Mouse (Mus musculus): Measurements from ENCODE around the gene Ankrd55. TPM values are rescaled to one million over a fixed set of nuclear protein-coding genes. Genes with fewer than 3 reads are reported as not detected.
A peak's percentile ranks its signal among the peaks of the same experiment; 100 is the strongest.

Gene Ankrd55
- polyA plus RNA-seq, 1 experiment from 2014 or later, result 0.08 TPM

DNA sequence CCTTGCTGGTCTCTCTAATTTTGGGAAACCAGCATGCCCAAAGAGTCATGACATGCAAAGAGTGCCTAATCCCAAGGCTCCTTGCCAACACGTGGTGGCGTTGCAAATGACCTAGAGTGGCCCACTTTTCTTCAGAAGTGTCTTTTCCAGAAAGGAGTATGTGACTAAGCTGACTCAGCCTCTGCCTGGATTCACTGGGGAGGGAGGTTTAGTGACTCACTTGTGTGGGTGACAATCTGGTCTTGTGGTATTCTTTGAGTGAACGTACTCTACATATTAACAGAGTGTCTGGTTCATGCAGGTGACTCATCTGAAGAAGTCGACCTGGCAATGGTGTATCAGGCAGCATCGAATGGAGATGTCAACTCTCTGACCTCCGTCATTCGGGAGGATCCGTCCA lies 29.9 kb downstream of the Ankrd55 start:
- Histone ChIP-seq H3K36me3 (ENCODE audit: control insufficient read depth, insufficient read depth, low read length) (no peaks in the 10 kb centered on the region), H3K4me1 (replicated peaks; ENCODE audit: control insufficient read depth, insufficient read depth) (no peaks in the 10 kb centered on the region), H3K4me3 (ENCODE audit: low read depth, low read length) (no peak overlapping the region), H3K9me3 (ENCODE audit: control insufficient read depth, low read length) (no peaks in the 10 kb centered on the region), H3K27me3 (ENCODE audit: control insufficient read depth, insufficient read depth, low read length) (no peaks in the 10 kb centered on the region), H3K27ac (replicated peaks) (no peak overlapping the region), H3K9ac (ENCODE audit: low read length) (no peak overlapping the region), H3K4me2 (replicated peaks; ENCODE audit: low read depth) (no peak overlapping the region)
- TF ChIP-seq EP300 (optimal IDR thresholded peaks at IDR 0.05) (no peak), CTCF (IDR thresholded peaks at IDR 0.05; ENCODE audit: low read depth) (no peak)
- DNase-seq (ENCODE audit: low spot score) (no peak), ATAC-seq (ENCODE audit: low FRiP score, low TSS enrichment) (no peak)
- 76% methylated on average over 8 of the region's 8 CpGs for WGBS

DNA sequence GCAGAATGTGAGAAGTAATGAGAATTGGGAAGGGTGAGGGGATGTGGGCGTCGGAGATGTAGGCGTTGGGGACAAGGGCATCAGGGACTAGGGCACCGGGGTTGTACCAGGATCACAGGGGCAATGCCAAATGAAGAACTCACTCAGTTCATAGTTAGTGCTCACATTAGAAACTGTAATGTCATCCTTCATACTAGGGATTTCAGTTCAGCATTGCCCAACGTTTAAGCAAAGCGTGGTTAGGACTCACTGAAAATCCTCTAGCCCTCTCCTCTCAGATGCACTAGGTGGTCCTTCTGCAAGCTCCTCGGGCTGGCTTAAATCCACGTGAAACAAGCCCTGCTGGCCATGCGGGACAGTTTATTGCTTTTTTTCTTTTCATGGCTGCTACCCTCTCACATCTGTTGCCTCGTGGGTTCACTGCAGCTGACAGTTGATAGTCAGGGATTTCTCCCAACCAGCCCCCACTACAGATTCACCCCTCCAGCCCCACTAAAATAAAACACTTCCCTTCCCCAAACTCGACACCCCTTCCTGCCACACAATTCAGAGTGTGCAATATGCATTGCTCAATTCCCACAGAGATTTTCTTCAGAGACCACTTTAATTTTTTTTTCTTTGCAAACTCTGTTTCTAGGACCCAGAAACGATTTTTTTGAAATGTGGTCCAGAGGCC lies 35.5 kb downstream of the Ankrd55 start:
- ATAC-seq (ENCODE audit: low FRiP score, low TSS enrichment) (no peak), DNase-seq (ENCODE audit: low spot score) (no peak)
- WGBS, result 70% methylated on average over 12 of the region's 12 CpGs
- H3K27ac ChIP-seq (replicated peaks), result no peak overlapping the region
- TF ChIP-seq EP300 (optimal IDR thresholded peaks at IDR 0.05), result no peak
- TF ChIP-seq CTCF (IDR thresholded peaks at IDR 0.05; ENCODE audit: low read depth), result no peak
- no peak overlapping the region for H3K9ac ChIP-seq (ENCODE audit: low read length)
- no peaks in the 10 kb centered on the region for H3K27me3 ChIP-seq (ENCODE audit: control insufficient read depth, insufficient read depth, low read length)
- no peak overlapping the region for H3K4me3 ChIP-seq (ENCODE audit: low read depth, low read length)
- H3K4me2 ChIP-seq (replicated peaks; ENCODE audit: low read depth), result no peak overlapping the region
- no peaks in the 10 kb centered on the region for H3K4me1 ChIP-seq (replicated peaks; ENCODE audit: control insufficient read depth, insufficient read depth)
- no peaks in the 10 kb centered on the region for H3K36me3 ChIP-seq (ENCODE audit: control insufficient read depth, insufficient read depth, low read length)
- no peaks in the 10 kb centered on the region for H3K9me3 ChIP-seq (ENCODE audit: control insufficient read depth, low read length)

DNA sequence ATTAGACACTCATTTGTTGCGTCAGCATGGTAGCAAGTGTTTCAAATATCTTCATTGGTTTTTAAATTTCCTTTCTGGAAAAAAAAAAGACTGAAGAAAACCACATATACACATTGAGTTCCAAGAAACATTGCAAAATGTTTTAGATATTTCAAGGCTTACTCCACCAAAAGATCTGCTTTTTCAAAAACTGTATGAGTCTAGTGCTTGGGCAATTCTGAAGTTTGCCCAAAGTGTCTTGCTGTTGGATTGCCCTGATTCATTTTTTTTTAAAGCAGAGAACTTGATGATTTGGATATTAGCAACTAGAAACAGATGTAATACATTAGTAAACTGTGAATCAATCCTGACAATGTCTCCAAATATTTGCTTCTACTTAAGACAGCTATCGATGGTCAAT lies 36.9 kb downstream of the Ankrd55 start:
- Histone ChIP-seq H3K36me3 (ENCODE audit: control insufficient read depth, insufficient read depth, low read length) (no peaks in the 10 kb centered on the region), H3K9ac (ENCODE audit: low read length) (no peak overlapping the region), H3K27me3 (ENCODE audit: control insufficient read depth, insufficient read depth, low read length) (no peaks in the 10 kb centered on the region), H3K4me1 (replicated peaks; ENCODE audit: control insufficient read depth, insufficient read depth) (no peaks in the 10 kb centered on the region), H3K27ac (replicated peaks) (no peak overlapping the region), H3K9me3 (ENCODE audit: control insufficient read depth, low read length) (no peaks in the 10 kb centered on the region), H3K4me3 (ENCODE audit: low read depth, low read length) (no peak overlapping the region), H3K4me2 (replicated peaks; ENCODE audit: low read depth) (no peak overlapping the region)
- TF ChIP-seq CTCF (IDR thresholded peaks at IDR 0.05; ENCODE audit: low read depth) (no peak), EP300 (optimal IDR thresholded peaks at IDR 0.05) (no peak)
- WGBS, result 61% methylated on average over 2 of the region's 2 CpGs
- ATAC-seq (ENCODE audit: low FRiP score, low TSS enrichment), result no peak
- no peak for DNase-seq (ENCODE audit: low spot score)

DNA sequence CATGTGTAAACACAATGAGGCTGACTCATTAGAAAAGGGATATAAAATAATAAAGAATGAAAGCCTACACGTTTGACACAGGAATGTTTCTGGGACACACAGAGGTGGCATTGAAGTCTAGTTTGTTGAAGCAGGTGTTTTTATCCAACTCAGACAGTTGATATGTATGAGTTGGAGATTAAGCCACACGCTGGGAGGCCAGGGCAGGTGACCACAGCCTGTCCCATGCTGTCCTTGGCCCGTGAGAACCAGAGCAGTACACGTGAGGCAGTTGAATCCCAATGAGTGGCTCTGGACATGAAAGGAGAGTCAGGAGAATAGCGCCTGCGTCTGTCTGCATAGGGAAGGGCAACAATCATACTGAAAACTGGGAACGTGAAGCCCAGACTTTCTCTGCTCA lies 38.2 kb downstream of the Ankrd55 start:
- Histone ChIP-seq H3K4me2 (replicated peaks; ENCODE audit: low read depth) (no peak overlapping the region), H3K27me3 (ENCODE audit: control insufficient read depth, insufficient read depth, low read length) (no peaks in the 10 kb centered on the region), H3K9ac (ENCODE audit: low read length) (no peak overlapping the region), H3K4me3 (ENCODE audit: low read depth, low read length) (no peak overlapping the region), H3K4me1 (replicated peaks; ENCODE audit: control insufficient read depth, insufficient read depth) (no peaks in the 10 kb centered on the region; the same call in 1 of the 2 replicates), H3K9me3 (ENCODE audit: control insufficient read depth, low read length) (no peaks in the 10 kb centered on the region), H3K27ac (replicated peaks) (no peak overlapping the region), H3K36me3 (ENCODE audit: control insufficient read depth, insufficient read depth, low read length) (no peaks in the 10 kb centered on the region)
- TF ChIP-seq CTCF (IDR thresholded peaks at IDR 0.05; ENCODE audit: low read depth), result no peak
- TF ChIP-seq EP300 (optimal IDR thresholded peaks at IDR 0.05), result no peak
- DNase-seq (ENCODE audit: low spot score), result peak; percentile 29
- peak; percentile 62; the same call in 1 of the 2 replicates for ATAC-seq (ENCODE audit: low FRiP score, low TSS enrichment)
- WGBS, result 60% methylated on average over 7 of the region's 7 CpGs

DNA sequence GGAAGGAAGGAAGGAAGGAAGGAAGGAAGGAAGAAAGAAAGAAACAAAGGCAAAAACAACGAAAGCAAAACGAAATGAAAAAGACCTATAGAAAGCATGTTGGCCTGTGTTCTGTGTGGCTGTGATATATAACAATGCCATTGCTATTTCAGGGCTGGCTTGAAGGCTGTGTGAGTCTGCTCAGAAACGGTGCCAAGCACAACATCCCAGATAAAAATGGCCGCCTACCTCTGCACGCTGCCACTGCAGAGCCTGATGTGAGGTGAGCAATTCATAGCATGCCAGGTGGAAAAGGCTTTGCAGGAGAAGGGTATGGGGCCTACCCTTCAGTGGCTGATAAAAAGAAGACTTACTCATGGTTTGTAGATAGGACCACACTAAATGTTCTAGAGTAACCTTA lies 38.7 kb downstream of the Ankrd55 start:
- H3K27ac ChIP-seq (replicated peaks), result 0 out of 2 replicates have a peak overlapping the region, but pooled peaks have one; percentile 20
- no peak for DNase-seq (ENCODE audit: low spot score)

DNA sequence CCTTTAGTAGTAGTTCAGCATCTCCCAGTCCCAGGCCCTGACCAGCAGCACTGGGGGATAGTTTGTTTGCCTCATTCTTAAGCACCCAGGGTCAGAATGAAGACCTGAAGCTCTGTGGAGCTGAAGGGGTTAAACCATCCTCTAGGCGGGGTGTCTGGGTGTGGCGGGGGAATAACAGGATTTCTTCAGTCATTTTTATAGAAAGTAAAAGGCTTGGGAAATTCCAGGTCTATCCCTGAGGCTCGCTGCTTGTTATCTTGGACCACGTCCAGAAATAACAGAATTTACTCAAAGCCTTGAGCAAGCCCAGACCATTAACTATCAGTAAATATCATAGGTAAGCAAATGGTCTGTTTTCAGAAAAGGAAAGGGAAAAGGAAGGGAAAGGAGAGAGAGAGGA lies 39.3 kb downstream of the Ankrd55 start:
- no peak for DNase-seq (ENCODE audit: low spot score)
- TF ChIP-seq EP300 (optimal IDR thresholded peaks at IDR 0.05) (no peak), CTCF (IDR thresholded peaks at IDR 0.05; ENCODE audit: low read depth) (no peak)
- Histone ChIP-seq H3K9ac (ENCODE audit: low read length) (no peak overlapping the region), H3K4me3 (ENCODE audit: low read depth, low read length) (no peak overlapping the region), H3K36me3 (ENCODE audit: control insufficient read depth, insufficient read depth, low read length) (no peaks in the 10 kb centered on the region), H3K4me1 (replicated peaks; ENCODE audit: control insufficient read depth, insufficient read depth) (no peaks in the 10 kb centered on the region; the same call in 1 of the 2 replicates), H3K4me2 (replicated peaks; ENCODE audit: low read depth) (no peak overlapping the region), H3K9me3 (ENCODE audit: control insufficient read depth, low read length) (no peaks in the 10 kb centered on the region), H3K27ac (replicated peaks) (0 out of 2 replicates have a peak overlapping the region, but pooled peaks have one; percentile 20), H3K27me3 (ENCODE audit: control insufficient read depth, insufficient read depth, low read length) (no peaks in the 10 kb centered on the region)
- ATAC-seq (ENCODE audit: low FRiP score, low TSS enrichment), result no peak
- 9% methylated on average over 4 of the region's 4 CpGs for WGBS

More for the DNA sequence above, 38.7 kb downstream of the Ankrd55 start:
- Histone ChIP-seq H3K4me2 (replicated peaks; ENCODE audit: low read depth) (no peak overlapping the region), H3K4me1 (replicated peaks; ENCODE audit: control insufficient read depth, insufficient read depth) (no peaks in the 10 kb centered on the region; the same call in 1 of the 2 replicates), H3K27me3 (ENCODE audit: control insufficient read depth, insufficient read depth, low read length) (no peaks in the 10 kb centered on the region), H3K9me3 (ENCODE audit: control insufficient read depth, low read length) (no peaks in the 10 kb centered on the region), H3K4me3 (ENCODE audit: low read depth, low read length) (no peak overlapping the region), H3K9ac (ENCODE audit: low read length) (no peak overlapping the region), H3K36me3 (ENCODE audit: control insufficient read depth, insufficient read depth, low read length) (no peaks in the 10 kb centered on the region)
- TF ChIP-seq EP300 (optimal IDR thresholded peaks at IDR 0.05), result no peak
- TF ChIP-seq CTCF (IDR thresholded peaks at IDR 0.05; ENCODE audit: low read depth), result no peak
- WGBS, result 84% methylated on average over 5 of the region's 5 CpGs
- no peak for ATAC-seq (ENCODE audit: low FRiP score, low TSS enrichment)
